Mouse (Mus musculus) erythroblast, embryonic 14.5 days (primary cell): ENCODE data around the gene Necab3.

Experiments
- GATA1 ChIP-seq: IDR thresholded peaks from 2 replicates; pipeline ENCODE4 v1.6.1; 2012; ENCODE audit warnings: low read length, inconsistent platforms, mixed read lengths
- TAL1 ChIP-seq: IDR thresholded peaks from 3 replicates; pipeline ENCODE4 v1.6.1; 2012; ENCODE audit warnings: low read length, inconsistent platforms, mixed read lengths

- TF ChIP-seq TAL1: no peak
- TF ChIP-seq GATA1: no peak
Observed at GRCm38 (mm10) chr2:154521449-154521848, 37.2 kb downstream of the Necab3 start.
